Mouse (Mus musculus) right cerebral cortex, adult 18-20 months (tissue): Measurements from ENCODE around the gene Gadd45b.

ENCODE experiments used
- DNase-seq: peaks from one replicate; pipeline ENCODE4 v3.0.0; 2022; ENCODE audit warnings: mixed read lengths

Gene Gadd45b

GRCm38 (mm10) chr10:80911354-80911753 lies 18.5 kb upstream of the Gadd45b start:
- no peak for DNase-seq

DNA sequence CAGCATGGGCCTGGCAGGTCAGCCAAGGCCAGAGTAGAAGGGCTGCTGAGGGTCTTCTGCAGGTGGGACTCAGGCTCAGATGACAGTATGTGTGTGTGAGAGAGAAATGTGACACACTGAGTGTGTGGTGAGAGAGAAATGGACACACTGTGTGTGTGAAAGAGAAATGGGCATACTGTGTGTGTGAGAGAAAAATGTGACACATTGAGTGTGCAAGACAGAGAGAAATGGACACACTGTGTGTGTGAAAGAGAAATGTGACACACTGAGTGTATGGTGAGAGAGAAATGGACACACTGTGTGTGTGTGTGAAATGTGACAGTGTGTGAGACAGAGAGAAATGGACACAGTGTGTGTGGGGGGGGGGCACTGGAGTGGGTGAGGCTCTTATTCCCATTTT lies 18.0 kb upstream of the Gadd45b start:
- DNase-seq = no peak

DNA sequence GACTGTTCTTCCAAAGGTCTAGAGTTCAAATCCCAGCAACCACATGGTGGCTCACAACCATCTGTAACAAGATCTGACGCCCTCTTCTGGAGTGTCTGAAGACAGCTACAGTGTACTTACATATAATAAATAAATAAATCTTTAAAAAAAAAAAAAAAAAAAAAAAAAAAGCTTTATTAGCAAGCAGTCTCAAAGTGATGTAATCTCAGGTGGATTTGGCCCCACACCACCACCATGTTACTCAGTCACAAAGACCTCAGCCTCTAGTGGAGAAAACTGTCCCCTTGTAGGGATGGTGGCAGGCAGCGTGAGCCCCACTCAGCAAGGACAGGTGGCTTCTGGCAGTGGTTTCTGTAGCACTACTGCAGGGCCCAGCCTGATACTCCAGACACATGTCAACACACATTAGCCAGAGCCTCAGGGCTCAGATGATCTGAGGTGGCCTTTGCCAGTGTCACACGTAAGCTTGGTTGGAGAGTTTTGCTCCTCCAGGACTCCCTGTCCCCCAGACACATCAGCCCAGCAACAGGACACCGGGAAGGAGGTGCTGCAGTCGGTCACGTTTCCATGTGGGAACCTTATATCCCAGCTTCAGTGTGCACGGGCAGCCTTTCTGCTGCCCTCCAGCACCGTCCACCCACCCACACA lies 16.4 kb upstream of the Gadd45b start:
- DNase-seq = no peak

DNA sequence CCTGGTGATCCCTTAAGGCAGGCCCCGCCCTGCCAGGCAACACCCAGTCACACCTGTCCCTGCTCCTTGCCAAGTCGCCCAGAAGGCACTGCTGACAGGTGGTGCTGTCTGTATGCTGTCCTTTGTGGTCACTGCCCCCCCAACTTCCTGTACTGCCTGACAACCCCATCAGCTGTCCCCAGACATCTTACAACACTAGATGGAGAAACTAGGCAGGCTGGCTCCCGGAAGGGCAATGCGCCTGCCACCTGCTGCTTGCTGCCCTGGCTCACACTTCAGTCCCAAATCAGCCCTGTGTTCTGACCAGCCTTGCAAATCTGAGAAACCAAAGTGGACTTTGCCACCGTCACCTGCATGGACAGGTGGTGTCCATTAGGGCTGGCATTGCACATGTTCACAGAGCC lies 15.6 kb upstream of the Gadd45b start:
- no peak for DNase-seq

GRCm38 (mm10) chr10:80915260-80915659 lies 14.6 kb upstream of the Gadd45b start:
- no peak for DNase-seq

DNA sequence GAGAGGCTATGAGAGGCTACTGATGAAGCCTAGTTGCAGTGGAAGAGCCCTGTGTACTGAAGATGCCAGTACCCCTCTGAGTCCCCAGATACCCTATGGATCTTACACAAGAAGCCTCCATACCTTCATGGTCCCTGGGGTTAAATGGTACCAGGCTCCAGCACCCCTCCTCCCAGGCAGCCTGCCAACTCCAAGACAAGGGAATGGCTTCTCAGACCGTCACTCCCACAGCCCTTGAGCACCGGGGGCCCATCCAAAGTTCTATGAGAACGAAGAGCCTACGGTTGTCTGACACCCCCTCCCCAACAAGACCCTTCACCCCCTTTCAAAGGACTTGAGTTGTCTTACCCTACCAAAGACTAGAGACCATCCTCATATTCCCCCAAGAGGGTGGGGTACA lies 14.1 kb upstream of the Gadd45b start:
- DNase-seq = no peak

DNA sequence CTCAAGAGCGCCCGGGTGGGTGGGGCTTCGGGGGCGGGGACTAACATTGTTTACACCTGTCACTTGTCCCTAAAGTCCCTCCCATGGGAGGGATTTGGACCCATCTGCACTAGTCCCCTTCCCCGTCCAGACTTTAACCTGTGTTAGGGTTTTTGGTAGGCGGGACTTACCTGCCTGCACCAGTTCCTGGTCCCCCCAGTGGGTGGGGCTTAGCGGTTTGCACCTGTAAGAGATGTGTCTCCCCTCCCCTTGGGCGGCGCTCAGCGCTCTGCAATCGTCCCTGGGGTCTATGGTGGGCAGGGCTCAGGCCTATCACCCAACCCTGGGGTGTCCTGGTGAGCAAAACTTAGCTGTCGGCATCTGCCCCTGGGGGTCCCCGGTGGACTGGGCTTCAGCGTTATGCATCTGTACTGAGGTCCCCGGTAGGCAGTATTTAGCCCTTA lies 12.5 kb upstream of the Gadd45b start:
- no peak for DNase-seq

DNA sequence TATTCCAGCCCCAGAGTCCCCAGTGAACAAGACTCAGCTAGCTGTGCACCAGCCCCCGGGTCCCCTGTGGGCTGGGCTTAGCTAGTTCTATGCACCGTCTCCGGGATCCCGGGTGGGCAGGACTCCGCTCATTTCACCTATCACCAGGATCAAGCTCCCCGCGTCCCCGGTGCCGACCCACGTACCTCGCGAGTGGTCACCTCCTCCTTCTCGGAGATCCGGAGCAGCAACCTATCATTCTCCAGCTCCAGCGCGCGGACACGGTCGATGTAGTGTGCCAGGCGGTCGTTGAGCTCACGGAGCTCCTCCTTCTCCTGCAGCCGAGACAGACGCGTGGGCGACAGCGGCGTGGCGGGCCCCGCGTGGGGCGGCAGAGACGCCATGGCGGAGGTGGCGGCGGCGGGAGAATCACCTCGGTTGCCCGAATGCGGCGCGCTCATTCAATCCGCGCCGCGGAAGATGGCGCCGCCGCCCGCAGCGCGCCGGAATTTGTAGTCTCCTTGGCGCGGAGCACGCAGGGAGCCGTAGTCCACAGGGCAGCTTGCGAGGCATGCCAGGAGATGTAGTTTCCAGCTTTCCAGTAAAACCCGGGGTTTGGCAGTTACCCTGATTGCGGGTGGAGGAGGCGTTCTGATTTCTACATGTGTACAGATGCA lies 12.0 kb upstream of the Gadd45b start, which contains the start of gene Lmnb2:
Gene Lmnb2, minus strand, starts transcription at position 467 of the 656 bp plus-strand sequence.
- peak; percentile 89 for DNase-seq

DNA sequence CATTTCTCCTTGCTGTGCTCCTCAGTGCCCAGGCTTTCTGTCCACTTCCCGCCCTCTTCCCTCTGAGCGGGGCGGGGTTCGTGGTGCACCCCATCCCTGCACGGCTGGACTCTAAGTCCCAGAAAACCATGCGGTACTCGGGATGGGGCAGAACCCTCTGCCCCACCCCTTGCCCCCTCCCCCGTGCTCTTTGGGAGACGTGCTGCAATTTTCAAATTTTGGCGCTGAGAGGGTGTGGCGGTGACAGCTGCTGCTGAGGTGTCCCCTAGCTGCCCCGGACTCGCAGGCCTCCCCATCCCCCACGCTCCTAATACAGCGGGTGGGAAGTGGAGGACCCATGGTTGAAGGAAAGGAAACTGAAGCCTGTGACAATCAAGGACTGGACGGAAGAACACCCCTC lies 8.0 kb upstream of the Gadd45b start:
- no peak for DNase-seq

- DNase-seq = no peak
Measured at GRCm38 (mm10) chr10:80925472-80925871, 4.4 kb upstream of the Gadd45b start.

GRCm38 (mm10) chr10:80928586-80929298 lies 1.1 kb upstream of the Gadd45b start:
- DNase-seq = peak; percentile 96

DNA sequence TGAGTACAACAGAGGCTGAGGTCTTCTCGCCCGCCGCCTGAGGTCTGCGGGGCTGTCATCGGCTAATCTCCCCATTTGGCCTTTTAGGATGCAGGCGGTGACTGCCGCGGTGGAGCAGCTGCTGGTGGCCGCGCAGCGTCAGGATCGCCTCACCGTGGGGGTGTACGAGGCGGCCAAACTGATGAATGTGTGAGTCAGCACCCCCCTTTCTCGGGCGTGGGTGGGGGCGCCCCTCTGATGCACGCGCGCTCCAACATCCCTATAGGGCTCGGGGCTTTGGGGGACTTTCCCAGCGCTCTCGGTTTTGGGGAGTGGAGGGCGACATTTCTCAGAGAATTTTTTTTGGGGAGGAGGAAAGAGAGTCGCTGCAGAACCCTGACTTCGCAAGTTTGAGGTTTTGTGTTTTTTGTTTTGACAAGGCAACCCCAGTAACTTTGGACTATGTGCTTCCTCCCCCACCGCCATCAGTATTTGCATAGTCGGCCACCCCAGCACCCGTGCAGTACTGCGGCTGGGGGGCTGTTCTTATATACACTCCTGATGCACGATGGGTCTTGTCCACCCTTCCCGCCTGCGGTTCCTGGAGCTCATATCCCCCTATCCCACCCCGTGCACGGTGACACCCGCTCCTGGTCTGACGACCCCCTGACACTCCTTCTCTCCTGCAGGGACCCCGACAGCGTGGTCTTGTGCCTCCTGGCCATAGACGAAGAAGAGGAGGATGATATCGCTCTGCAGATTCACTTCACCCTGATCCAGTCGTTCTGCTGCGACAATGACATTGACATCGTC lies 684 bp downstream of the Gadd45b start:
- peak; percentile 75 for DNase-seq

- DNase-seq = peak; percentile 28
Measured at GRCm38 (mm10) chr10:80931153-80931671, 1.3 kb downstream of the Gadd45b start.

GRCm38 (mm10) chr10:80931695-80932094 lies 1.8 kb downstream of the Gadd45b start:
- no peak for DNase-seq

DNA sequence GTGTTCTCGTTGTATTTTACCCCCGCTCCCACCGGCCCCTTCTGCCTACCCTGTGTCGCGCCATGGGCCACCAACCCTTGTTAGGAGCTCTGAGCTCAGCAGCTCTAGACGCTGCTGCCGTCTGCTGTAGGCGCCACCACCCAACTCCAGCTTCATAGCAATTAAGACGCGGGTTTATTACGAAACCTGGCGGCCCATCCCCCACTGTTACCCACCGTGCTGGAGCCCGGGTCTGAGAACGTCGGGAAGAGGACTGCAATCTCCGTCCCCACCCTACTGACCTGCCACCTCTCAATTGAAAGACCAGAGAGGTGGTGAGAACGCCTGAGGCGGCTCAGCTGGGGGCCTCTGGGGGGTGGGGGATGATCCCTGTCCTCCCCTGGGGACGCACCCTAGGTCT lies 2.3 kb downstream of the Gadd45b start:
- DNase-seq = peak; percentile 17

GRCm38 (mm10) chr10:80932700-80933420 lies 3.0 kb downstream of the Gadd45b start:
- DNase-seq = no peak

DNA sequence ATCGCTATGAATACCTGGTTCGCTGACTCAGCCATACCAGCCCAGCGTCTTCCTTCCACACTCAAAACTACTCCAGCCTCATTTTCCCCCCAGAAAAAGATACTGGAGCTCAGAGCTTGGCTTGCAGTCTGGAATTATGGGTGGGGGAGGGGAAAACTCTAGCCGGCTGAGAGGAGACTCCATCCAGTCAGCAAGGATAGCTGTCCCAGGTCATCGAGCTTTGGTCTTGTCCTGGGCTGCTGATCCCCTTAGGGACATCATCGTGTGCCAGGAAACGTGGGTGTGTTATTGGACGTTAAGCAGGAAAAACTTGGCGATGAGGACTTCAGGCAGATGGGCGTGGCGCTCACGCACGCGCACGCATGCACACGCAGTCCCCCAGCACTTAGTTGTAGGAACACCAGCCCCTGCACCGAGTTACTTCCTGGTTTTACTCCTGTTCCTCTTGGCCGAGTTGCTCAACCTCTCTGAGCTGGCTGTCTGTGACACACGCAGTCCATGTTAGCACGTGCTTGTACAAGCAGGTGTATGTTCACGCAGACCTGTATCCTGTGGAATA lies 3.6 kb downstream of the Gadd45b start:
- DNase-seq = no peak

DNA sequence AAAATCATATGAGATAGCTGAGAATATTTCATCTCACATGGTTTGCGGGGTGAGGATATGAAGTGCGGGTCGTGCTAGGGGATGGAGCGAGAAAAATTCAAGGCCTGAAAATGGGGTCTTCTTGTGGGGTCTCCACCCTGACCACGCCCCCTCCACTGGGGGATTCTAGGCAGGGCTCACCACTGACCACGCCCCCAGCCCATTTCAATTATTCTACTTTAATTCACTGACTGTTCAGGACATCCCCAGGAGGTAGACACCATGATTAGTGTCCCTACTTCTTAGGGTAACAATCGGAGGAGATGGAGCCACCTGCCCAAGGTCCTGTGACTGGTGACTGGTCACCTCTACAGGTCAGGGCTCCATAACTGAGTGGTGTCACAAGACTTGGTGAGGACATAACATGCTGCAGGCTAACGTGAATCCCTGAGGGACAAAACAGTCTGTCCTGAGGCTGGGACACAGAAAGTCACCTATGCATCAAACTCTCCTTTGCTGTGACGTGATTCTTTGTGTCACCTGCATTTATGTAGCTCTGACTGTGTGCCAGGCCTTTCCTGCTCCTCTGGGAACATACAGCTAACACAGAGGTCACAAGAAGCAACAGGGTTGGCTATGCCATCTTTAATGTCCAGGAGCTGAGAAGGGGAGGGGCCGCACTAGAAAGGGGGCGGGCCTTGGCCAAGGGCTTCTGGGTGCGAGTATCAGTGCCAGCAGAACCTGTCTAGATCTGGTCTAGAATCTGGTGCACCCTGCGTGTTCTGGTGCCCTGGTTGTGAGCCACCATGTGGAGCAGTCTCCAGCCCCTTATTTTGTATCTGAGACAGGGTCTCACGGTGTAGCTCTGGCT lies 4.5 kb downstream of the Gadd45b start:
- no peak for DNase-seq

DNA sequence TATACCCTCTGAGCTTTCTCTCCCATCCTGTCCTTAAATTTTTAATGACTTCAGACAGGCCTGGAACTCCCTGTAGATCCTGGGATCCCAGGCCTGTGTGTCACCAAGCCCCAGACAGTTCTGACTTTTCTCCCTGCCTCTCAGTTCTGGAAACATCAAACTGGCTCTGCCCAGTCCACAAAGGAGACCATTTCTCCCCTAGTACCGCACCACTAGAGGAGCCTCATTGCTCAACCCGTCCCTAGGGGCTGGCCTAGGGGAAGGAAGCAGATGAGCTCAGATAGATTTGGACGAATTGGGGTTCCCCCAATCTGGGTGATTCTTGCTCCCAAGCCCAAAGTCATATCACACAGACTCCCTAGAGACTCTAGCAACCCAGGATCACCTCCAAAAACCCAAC lies 5.4 kb downstream of the Gadd45b start:
- DNase-seq = no peak

GRCm38 (mm10) chr10:80935698-80936097 lies 5.8 kb downstream of the Gadd45b start:
- no peak for DNase-seq
